Mouse (Mus musculus) midbrain, embryonic 11.5 days (tissue): ENCODE measurements around the gene Tlk2. TPM values are rescaled to one million over a fixed set of nuclear protein-coding genes. Genes with fewer than 3 reads are reported as not detected.
A peak's percentile ranks its signal among the peaks of the same experiment; 100 is the strongest.

Source experiments
- ATAC-seq: fragments of 200-750 bp; cut with Nextera tagmentation; 2 replicates; pipeline ENCODE4 v1.8.0; 2017; ENCODE audit warnings: moderate TSS enrichment, moderate library complexity; ENCODE audit not compliant: low FRiP score
- DNase-seq: peaks from one replicate; pipeline ENCODE4 v3.0.0; 2015; ENCODE audit warnings: low spot score; ENCODE audit errors: missing footprints
- H3K27ac ChIP-seq: fragments of 300-500 bp; sonication (generic); 2 replicates; pipeline ENCODE4 v1.5.1; 2014; ENCODE audit warnings: low read depth, low read length
- H3K27me3 ChIP-seq: fragments of 300-500 bp; sonication (generic); 2 replicates; pipeline ENCODE4 v1.6.1; 2014; ENCODE audit warnings: mild to moderate bottlenecking, low read length, moderate library complexity, mixed read lengths; ENCODE audit not compliant: control insufficient read depth, insufficient read depth
- H3K36me3 ChIP-seq: fragments of 300-500 bp; sonication (generic); 2 replicates; pipeline ENCODE4 v1.6.1; 2014; ENCODE audit warnings: mild to moderate bottlenecking, low read length, moderate library complexity, mixed read lengths; ENCODE audit not compliant: control insufficient read depth, insufficient read depth
- H3K4me1 ChIP-seq: fragments of 300-500 bp; sonication (generic); 2 replicates; pipeline ENCODE4 v1.6.1; 2014; ENCODE audit warnings: low read length; ENCODE audit not compliant: control insufficient read depth, insufficient read depth
- H3K4me2 ChIP-seq: fragments of 300-500 bp; sonication (generic); 2 replicates; pipeline ENCODE4 v1.6.1; 2014; ENCODE audit warnings: mild to moderate bottlenecking, moderate library complexity
- H3K4me3 ChIP-seq: fragments of 300-500 bp; sonication (generic); 2 replicates; pipeline ENCODE4 v1.5.1; 2014; ENCODE audit warnings: low read depth, low read length
- H3K9ac ChIP-seq: fragments of 300-500 bp; sonication (generic); 2 replicates; pipeline ENCODE4 v1.6.1; 2014; ENCODE audit warnings: low read length
- H3K9me3 ChIP-seq: fragments of 300-500 bp; sonication (generic); 2 replicates; pipeline ENCODE4 v1.6.1; 2016; ENCODE audit warnings: low read length; ENCODE audit not compliant: control insufficient read depth
- WGBS: fragments of 180-500 bp; shearing (Covaris S2); extraction: QIAGEN DNeasy Blood & Tissue Kit; methylation state at CpG from one replicate; pipeline ENCODE4 v1.1.7; 2014; 5-methylcytosine and 5-hydroxymethylcytosine counted together
- polyA plus RNA-seq: library from polyadenylated mRNA; unstranded; fragments of >200 nt; fragmentation: Nextera tagmentation; extraction: Ambion mirVana; gene quantifications from 2 replicates; pipeline ENCODE4 v1.2.1, GENCODE M21; 2014

Gene Tlk2
- polyA plus RNA-seq, 1 experiment from 2014 or later: 33.1 TPM

DNA sequence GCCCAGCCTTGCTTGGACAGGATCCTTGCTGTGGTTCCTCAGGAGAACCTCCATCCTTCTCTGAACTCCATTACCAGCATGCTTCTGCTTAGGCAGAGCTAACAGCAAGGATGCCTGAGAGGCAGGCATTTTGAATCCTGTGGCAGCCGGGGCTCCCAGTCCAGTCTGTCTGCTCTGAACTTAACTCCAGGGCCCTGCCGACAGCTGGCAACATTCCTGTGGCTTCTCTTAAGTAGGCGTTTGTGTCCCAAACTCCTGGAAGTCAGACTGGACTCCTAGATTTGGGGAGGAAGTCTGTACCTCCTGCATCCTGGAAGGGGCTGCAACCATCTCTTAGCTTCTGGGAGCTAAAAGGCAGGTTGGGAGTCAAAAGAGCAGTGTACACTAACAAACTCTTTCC is 110.8 kb downstream of the Tlk2 start:
- 63% methylated on average over 3 of the region's 3 CpGs for WGBS
- H3K4me1 ChIP-seq: peaks cover 20% of the 10 kb centered on the region
- ATAC-seq: no peak

DNA sequence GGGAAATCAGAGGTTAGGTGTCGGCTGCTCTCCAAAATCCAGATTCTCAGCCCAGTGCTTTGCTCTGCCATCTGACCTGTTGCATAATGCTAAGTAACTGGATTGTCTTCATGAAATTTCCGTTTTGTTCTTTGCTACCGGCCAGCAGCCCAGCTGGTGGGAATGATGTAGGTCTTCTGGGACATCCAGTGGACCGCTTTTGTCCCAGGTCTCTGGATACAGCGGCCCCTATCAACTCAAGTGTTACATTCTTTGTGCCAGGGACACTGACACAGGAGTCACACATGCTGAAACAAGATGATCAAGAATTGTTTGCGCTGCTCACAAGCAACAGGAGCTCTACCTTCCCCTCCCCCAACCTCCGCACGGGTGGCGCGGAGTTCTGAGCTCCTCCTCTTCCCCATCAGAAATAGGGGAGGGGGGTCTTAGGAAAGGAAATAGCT is 113.1 kb downstream of the Tlk2 start:
- Histone ChIP-seq H3K9ac (peak overlapping the region; percentile 77), H3K27ac (peak overlapping the region; percentile 81), H3K4me3 (peak overlapping the region; percentile 54), H3K9me3 (no peaks in the 10 kb centered on the region), H3K27me3 (no peaks in the 10 kb centered on the region), H3K4me1 (peaks cover 22% of the 10 kb centered on the region), H3K36me3 (no peaks in the 10 kb centered on the region), H3K4me2 (peak overlapping the region; percentile 76)
- no peak for DNase-seq
- 1% methylated on average over 10 of the region's 10 CpGs for WGBS
- ATAC-seq: no peak

More for the DNA sequence above, 110.8 kb downstream of the Tlk2 start:
- H3K9ac ChIP-seq: no peak overlapping the region
- DNase-seq: no peak
- H3K36me3 ChIP-seq: no peaks in the 10 kb centered on the region
- no peaks in the 10 kb centered on the region for H3K9me3 ChIP-seq
- H3K27me3 ChIP-seq: no peaks in the 10 kb centered on the region
- H3K4me2 ChIP-seq: no peak overlapping the region
- H3K27ac ChIP-seq: no peak overlapping the region
- H3K4me3 ChIP-seq: no peak overlapping the region

DNA sequence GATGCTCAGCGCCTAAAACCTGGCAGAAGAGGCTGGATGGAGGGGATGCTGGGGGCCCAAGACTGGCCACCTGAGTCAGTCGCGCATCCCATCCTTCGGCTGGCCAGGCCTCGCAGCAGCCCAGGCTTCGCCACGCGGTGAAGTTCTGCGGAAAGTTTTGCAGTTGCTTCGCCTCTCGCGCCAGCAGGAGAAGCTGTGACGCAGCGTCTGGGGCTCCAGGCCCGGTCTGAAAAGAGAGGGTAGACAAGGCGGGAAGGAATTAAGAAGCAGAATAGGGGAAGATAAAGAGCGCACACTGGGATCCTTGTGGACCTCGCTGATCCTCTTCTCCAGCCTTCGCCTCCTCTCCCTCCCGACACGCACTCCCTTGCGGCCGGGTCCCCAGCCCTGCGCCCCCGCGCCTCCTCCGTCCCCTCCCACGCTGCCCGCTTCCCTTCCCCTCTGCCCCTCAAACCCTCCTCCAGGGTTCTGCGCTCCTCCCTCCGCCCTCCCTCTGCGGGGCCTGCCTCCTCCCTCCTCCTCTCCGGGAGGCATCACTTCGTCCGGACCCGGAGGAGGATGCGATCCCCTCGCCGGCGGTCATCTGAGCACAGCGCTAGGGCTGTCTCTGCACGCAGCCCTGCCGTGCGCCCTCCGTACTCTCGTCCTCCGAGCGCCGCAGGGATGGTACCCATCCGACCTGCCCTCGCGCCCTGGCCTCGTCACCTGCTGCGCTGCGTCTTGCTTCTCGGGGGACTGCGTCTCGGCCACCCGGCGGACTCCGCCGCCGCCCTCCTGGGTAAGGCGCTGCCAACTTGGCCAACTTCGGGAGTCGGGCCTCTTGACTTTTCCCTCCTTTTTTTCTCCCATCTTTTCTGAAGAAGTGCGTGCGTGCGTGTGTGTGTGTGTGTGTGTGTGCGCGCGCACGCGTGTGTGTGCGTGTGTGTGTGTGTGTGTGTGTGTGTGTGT is 113.8 kb downstream of the Tlk2 start, which contains the start of gene Mrc2:
Gene Mrc2, plus strand, starts transcription at position 520 of the 948 bp plus-strand sequence.
- DNase-seq (peak; percentile 97), ATAC-seq (peak; percentile 84)
- H3K27ac ChIP-seq: peak within 1 kb of the TSS; percentile 81
- peaks cover 22% of the 10 kb centered on the region for H3K4me1 ChIP-seq
- WGBS: under 1% methylated on average over 63 of the region's 75 CpGs
- H3K27me3 ChIP-seq: no peaks in the 10 kb centered on the region
- peak within 1 kb of the TSS; percentile 54 for H3K4me3 ChIP-seq
- H3K36me3 ChIP-seq: no peaks in the 10 kb centered on the region
- peak within 1 kb of the TSS; percentile 77 for H3K9ac ChIP-seq
- no peaks in the 10 kb centered on the region for H3K9me3 ChIP-seq
- peak within 1 kb of the TSS; percentile 76 for H3K4me2 ChIP-seq

DNA sequence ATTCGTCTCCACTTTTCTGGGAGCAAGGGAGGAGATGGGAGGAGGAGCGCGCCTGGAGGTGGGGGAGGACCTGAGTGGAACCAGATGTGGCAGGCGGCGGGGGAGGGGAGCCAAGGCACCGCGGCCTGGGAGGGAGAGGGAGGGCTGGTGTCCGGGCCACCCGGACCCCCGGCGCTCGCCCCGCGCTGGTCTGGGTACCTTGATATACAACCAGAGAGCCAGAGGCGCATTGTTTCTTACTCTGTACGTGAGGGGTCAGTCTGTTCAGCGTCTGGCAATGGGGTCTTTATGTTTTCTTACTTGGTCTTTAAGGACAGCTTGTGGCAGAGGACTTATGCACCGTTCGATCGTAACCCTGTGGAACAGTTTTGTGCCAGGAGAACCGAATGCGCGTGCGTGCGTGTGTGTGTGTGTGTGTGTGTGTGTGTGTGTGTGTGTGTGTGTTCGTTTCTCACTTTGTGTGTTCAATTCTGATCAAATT is 114.5 kb downstream of the Tlk2 start:
- Histone ChIP-seq H3K4me3 (peak overlapping the region; percentile 54), H3K27me3 (no peaks in the 10 kb centered on the region), H3K27ac (no peak overlapping the region), H3K4me2 (peak overlapping the region; percentile 76), H3K36me3 (no peaks in the 10 kb centered on the region), H3K4me1 (peaks cover 22% of the 10 kb centered on the region), H3K9me3 (no peaks in the 10 kb centered on the region), H3K9ac (peak overlapping the region; percentile 77)
- peak; percentile 56 for ATAC-seq
- WGBS: 0% methylated on average over 26 of the region's 26 CpGs
- peak; percentile 97 for DNase-seq

DNA sequence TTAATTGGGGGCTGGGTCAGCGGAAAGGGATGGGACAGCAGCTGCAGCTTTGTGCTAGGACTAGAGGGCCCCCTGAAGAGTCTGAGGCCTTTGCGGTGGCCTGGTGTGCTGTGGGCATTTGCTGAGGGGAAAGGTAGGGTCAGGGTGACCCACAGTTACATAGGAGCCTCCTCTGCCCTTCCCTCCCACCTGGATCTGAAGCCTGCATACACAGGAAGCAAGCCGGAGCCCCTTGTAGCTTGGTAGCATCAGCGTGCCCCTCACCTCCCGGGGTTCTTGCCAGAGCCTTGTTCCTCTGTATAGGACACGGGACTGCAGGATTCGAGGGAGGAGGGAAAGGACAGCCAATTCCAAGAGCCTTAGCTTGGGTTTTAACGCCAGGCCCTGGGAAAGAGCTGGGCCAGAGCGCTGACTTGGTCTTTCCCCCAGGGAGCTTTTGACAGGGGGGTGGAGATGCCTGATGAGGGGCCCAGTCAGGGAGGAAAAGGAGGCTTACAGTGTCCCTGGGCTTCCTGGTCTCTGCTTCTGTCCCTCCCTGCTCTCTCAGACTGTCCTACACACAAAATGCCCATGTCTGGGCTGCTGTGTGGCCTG is 115.4 kb downstream of the Tlk2 start:
- Histone ChIP-seq H3K27ac (peak overlapping the region; percentile 25; the same call in 1 of the 2 replicates), H3K4me2 (peak overlapping the region; percentile 76), H3K27me3 (no peaks in the 10 kb centered on the region), H3K4me1 (peaks cover 22% of the 10 kb centered on the region), H3K4me3 (peak overlapping the region; percentile 54), H3K36me3 (no peaks in the 10 kb centered on the region), H3K9ac (peak overlapping the region; percentile 77), H3K9me3 (no peaks in the 10 kb centered on the region)
- 3% methylated on average over 9 of the region's 9 CpGs for WGBS
- peak; percentile 94 for DNase-seq
- ATAC-seq: no peak

DNA sequence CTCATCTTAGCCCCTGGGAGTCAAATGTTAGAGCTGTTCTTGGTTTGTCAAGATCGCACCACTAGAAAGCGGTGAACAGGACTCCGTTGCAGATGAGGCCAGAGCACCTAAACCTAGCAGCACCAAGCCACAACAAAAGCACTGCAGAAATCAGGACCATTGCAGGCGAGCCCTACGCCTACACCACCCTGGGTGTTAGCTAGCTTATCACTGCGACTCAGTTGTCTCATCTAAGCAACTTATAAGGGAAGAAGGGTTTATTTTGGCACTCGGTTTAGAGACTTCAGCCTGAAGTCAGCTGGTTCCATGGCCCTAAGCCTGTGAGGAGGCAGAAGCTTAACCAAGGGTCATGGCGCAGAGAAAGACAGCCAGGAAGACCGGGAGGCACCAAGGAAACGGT is 117.5 kb downstream of the Tlk2 start:
- no peaks in the 10 kb centered on the region for H3K36me3 ChIP-seq
- WGBS: 92% methylated on average over 10 of the region's 10 CpGs
- H3K9me3 ChIP-seq: no peaks in the 10 kb centered on the region
- no peak overlapping the region for H3K27ac ChIP-seq
- H3K4me2 ChIP-seq: no peak overlapping the region
- H3K27me3 ChIP-seq: no peaks in the 10 kb centered on the region
- ATAC-seq: no peak
- H3K4me3 ChIP-seq: no peak overlapping the region
- no peak for DNase-seq
- H3K4me1 ChIP-seq: peaks cover 19% of the 10 kb centered on the region
- no peak overlapping the region for H3K9ac ChIP-seq

DNA sequence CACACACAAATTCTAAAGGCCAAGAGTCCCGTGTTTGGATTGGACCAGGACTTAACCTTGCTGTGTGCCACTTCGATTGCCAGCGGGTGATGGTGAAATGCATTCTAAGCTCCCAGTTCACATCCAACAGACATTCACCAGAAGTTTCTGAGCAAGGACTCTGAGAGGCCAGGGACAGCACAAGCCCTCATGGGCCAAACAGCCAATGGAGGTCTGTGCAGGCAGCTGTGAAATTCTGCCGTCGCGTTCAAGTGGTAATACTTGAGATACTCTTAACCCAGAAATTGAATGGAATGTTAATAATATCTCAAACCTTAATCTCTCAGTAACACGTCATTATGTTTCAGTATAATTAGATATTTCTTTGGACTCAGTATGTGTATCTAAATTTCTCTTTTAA is 131.6 kb downstream of the Tlk2 start:
- ATAC-seq (no peak), DNase-seq (no peak)
- Histone ChIP-seq H3K4me3 (no peak overlapping the region), H3K4me1 (peaks cover 28% of the 10 kb centered on the region), H3K4me2 (no peak overlapping the region), H3K9ac (no peak overlapping the region), H3K36me3 (no peaks in the 10 kb centered on the region), H3K27me3 (no peaks in the 10 kb centered on the region), H3K27ac (no peak overlapping the region), H3K9me3 (no peaks in the 10 kb centered on the region)
- 93% methylated on average over 7 of the region's 7 CpGs for WGBS

DNA sequence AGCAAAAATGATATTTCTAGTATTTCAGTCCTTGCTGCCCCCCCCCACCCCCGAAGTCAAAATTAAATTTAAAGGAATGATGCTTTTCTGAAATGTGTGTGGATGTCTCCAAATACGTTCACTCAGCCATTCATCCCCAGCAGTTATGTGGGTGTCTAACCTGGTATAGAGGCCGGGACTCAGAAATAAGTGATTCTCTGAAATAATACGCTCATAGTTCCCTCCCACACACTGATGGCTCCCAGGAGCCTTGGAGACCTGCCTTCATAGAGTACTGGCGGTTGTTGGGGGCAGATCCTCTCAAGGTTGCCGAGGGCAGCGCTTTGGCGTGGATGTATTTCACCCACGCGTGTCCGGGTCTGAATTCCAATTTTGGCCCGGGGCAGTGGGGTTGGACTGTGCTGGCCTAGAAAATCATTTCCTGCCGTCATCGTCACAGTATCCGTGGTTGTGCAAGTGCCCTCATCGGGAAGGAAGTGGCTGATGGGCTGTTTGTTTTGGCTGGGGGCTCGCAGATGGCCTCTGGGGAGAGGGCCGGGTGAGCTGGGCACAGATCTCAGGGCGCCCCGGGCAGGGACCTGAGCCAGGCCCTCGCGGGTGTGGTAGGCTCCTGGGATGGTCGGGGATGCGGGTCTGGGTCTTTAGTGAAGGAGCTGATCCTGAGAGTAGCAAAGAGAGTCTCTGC is 132.8 kb downstream of the Tlk2 start:
- ATAC-seq (no peak), DNase-seq (no peak)
- Histone ChIP-seq H3K4me2 (no peak overlapping the region), H3K9me3 (no peaks in the 10 kb centered on the region), H3K27ac (no peak overlapping the region), H3K4me3 (no peak overlapping the region), H3K9ac (no peak overlapping the region), H3K27me3 (no peaks in the 10 kb centered on the region), H3K36me3 (no peaks in the 10 kb centered on the region), H3K4me1 (peaks cover 34% of the 10 kb centered on the region)
- 78% methylated on average over 24 of the region's 24 CpGs for WGBS
